Mouse (Mus musculus) retina, postnatal 1 day (tissue): ENCODE measurements at regions not wholly inside any gene's neighbourhood (a gene's known extent, or its start where the extent isn't known, plus 50 kb on each side); places are given as distances from the start of the nearest gene placed in this dataset.
"Not testable (repeated sequence)": the region's sequence is repeated elsewhere in the genome, so short reads cannot be mapped to it uniquely, and the experiment has no call there.

Experiments used
- DNase-seq: peaks from one replicate; pipeline ENCODE4 v3.0.0-alpha.2; 2012

GRCm38 (mm10) chr3:157371509-157371908 is 162.5 kb upstream of the Zranb2 start:
- no peak for DNase-seq

- DNase-seq = no peak
These were observed 160.6 kb upstream of the Zranb2 start for GRCm38 (mm10) chr3:157373333-157373732.

- no peak for DNase-seq
These were observed 159.8 kb upstream of the Zranb2 start for GRCm38 (mm10) chr3:157374178-157374577.

- no peak for DNase-seq
These were observed 156.4 kb upstream of the Zranb2 start for GRCm38 (mm10) chr3:157377531-157377930.

- no peak for DNase-seq
These were observed 155.8 kb upstream of the Zranb2 start for GRCm38 (mm10) chr3:157378127-157378526.

GRCm38 (mm10) chr3:157391835-157392234 is 142.1 kb upstream of the Zranb2 start:
- DNase-seq = no peak

GRCm38 (mm10) chr3:157393903-157394302 is 140.1 kb upstream of the Zranb2 start:
- no peak for DNase-seq

GRCm38 (mm10) chr3:157399909-157400308 is 134.1 kb upstream of the Zranb2 start:
- DNase-seq = no peak

- no peak for DNase-seq
These were observed 129.9 kb upstream of the Zranb2 start for GRCm38 (mm10) chr3:157404054-157404453.

- DNase-seq = not testable (repeated sequence)
These were observed 110.5 kb upstream of the Zranb2 start for GRCm38 (mm10) chr3:157423447-157423846.

GRCm38 (mm10) chr3:157426720-157427119 is 107.2 kb upstream of the Zranb2 start:
- DNase-seq = peak; percentile 2

- DNase-seq = peak; percentile 64
These were observed 84.2 kb upstream of the Zranb2 start for GRCm38 (mm10) chr3:157449794-157450193.

- DNase-seq = no peak
These were observed 62.4 kb upstream of the Zranb2 start for GRCm38 (mm10) chr3:157471600-157471999.

GRCm38 (mm10) chr3:157472674-157473073 is 61.3 kb upstream of the Zranb2 start:
- DNase-seq = no peak

GRCm38 (mm10) chr3:157477731-157478130 is 56.2 kb upstream of the Zranb2 start:
- DNase-seq = no peak
